Mouse (Mus musculus): ENCODE measurements around the gene BC030870.

The BC030870 gene

GRCm38 (mm10) chr8:65080731-65081130, 48.6 kb downstream of the BC030870 start:
- no peak for DNase-seq (ENCODE audit: low spot score)

DNA sequence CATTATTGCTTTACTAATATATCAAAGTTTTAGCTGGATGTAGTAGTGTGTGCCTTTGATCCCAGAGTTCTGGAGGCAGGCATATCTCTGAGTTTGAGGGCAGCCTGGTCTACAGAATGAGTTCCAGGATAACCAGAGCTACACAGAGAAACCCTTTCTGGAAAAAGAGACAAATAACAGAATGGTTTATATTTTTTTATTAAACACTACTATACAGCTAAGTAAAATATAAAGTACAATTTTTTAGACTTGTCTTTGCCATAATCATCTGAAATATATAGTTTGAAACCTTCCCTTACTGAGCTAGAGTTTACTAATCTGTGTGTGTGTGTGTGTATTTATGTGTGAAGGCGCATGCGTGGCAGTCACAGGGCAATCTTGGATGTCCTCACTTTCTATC, 54.6 kb downstream of the BC030870 start, which contains the start of gene Gm10663:
Gene Gm10663 (plus strand): TSS at position 301 of the 400 bp plus-strand sequence.
- no peak for DNase-seq (ENCODE audit: low spot score)

GRCm38 (mm10) chr8:65070996-65071395, 58.4 kb downstream of the BC030870 start:
- DNase-seq (ENCODE audit: low spot score), result no peak

DNA sequence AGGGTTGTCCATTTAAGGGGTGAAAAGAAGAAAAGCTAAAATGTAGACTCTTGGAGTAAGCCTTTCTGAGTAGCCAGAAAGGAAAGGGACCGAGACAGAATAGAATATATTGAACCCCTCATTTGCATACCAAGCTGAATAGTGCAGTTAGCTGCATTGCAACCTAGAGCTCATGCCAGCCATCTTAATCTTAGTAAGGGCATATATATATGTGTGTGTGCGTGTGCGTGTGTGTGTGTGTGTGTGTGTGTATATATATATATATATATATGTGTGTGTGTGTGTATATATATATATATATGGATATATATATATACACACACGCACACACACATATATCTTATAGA, 60.9 kb downstream of the BC030870 start:
- no peak for DNase-seq (ENCODE audit: low spot score)

- no peak for DNase-seq (ENCODE audit: low spot score)
Measured at GRCm38 (mm10) chr8:65067694-65068472, 61.5 kb downstream of the BC030870 start.

GRCm38 (mm10) chr8:65067031-65067430, 62.3 kb downstream of the BC030870 start:
- DNase-seq (ENCODE audit: low spot score), result no peak

DNA sequence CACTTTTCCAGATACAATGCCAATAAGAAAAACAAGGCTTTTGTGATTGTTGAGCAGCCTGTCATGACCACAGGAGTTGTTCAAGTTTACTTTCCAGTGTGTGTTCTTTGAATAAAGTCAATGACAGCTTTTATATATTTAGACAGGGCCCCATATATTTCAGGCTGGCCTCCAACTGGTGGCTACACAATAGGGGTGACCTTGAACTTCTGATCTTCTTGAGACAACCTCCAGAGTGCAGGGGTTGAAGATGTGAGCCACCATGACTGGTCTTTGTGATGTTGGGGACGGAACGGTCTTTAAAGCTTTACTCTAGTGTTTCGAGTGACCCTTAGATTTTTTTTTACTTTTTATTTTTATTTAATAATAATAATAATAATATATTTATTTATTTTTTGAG, 63.7 kb downstream of the BC030870 start:
- no peak for DNase-seq (ENCODE audit: low spot score)

- no peak for DNase-seq (ENCODE audit: low spot score)
Measured at GRCm38 (mm10) chr8:65064071-65064470, 65.3 kb downstream of the BC030870 start.

- no peak for DNase-seq (ENCODE audit: low spot score)
Measured at GRCm38 (mm10) chr8:65062195-65062594, 67.2 kb downstream of the BC030870 start.

- DNase-seq (ENCODE audit: low spot score), result no peak
Measured at GRCm38 (mm10) chr8:65056722-65057121, 72.6 kb downstream of the BC030870 start.

DNA sequence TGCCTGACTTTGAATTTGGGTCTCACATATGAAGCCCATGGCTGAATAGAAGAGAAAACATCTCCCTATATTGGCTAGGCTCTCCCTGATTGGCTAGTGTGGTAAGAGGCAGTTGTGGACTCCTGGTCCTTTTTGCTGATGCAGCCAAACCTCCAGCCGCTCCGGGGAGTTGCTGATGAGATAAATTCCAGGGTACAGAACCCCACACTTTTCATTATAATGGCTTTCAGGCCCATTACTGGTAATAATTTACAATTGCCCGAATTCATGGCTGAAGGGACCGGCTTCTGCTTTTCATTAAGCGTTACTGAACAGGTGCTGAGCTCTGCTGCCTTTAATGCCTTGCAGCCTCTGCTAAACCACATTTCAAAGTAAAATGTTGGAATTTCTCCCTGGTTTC, 75.4 kb downstream of the BC030870 start:
- no peak for DNase-seq (ENCODE audit: low spot score)

DNA sequence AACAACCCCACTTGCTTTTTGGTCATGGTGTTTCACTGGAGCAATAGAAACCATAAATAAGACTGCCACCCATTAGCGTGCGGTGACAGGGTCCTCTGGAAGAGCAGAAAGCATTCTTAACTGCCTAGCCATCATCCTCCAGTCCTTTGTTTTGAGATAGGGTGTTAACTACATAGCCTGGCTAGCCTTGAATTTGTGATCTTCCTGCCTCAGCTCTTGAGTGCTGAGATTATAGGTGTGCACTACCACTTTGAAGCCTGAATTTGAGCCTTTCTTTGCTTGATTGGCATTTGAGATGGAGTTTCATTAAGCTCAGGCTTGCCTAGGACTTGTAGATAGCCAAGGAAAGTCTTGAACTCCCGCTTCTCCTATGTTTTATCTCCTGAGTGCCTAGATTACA, 75.8 kb downstream of the BC030870 start:
- DNase-seq (ENCODE audit: low spot score), result no peak

DNA sequence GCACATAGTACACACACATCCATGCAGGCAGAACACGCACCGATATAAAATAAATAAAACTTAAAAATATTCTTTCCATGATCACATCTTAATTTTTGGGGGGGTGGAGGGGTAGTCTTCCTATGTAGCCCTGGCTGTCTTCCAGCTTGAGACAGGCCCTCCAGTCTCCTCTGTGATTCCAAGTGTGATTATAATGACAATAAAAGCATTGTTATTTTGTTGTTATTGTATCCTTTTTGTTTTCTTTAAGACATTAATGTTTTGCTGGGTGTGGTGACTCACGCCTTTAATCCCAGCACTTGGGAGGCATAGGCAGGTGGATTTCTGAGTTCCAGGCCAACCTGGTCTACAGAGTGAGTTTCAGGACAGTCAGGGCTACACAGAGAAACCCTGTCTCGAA, 81.6 kb downstream of the BC030870 start:
- DNase-seq (ENCODE audit: low spot score), result no peak

DNA sequence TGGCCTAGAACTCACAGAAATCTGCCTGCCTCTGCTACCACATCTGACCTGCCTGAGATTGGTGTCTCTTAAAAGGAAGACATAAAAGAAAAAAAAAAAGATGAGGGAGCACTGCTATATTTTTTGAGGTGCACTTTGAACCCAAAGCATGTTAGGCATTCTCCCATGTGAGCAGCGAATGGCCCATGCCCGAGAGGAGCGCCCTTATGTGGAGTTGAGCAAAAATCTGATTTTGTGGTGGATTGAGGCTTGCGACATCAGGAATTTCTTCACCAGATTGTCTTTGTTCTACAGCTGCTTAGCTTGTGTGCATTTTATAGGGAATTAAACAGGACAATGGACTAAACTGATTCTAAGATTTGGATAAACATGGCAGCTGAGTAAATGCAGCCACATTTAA, 82.2 kb downstream of the BC030870 start:
- DNase-seq (ENCODE audit: low spot score), result no peak

- no peak for DNase-seq (ENCODE audit: low spot score)
Measured at GRCm38 (mm10) chr8:65046565-65046964, 82.8 kb downstream of the BC030870 start.

- DNase-seq (ENCODE audit: low spot score), result no peak
Measured at GRCm38 (mm10) chr8:65037117-65037533, 92.2 kb downstream of the BC030870 start, which contains the start of gene Apela. Gene Apela (minus strand): TSS chr8:65037336.

Data from left cerebral cortex, adult 11 months (tissue).